Mouse (Mus musculus) kidney, adult 8-10 months (tissue): ENCODE results near the gene L3mbtl4.

Source experiments
- DNase-seq, 2 experiments: peaks; one replicate each; pipeline ENCODE4 v3.0.0; 2022

The L3mbtl4 gene

GRCm38 (mm10) chr17:68273527-68273926, at the start of gene L3mbtl4:
TSS of gene L3mbtl4 (plus strand) at chr17:68273797.
- peak in 1 of 2 experiments; percentile 2 for DNase-seq

DNA sequence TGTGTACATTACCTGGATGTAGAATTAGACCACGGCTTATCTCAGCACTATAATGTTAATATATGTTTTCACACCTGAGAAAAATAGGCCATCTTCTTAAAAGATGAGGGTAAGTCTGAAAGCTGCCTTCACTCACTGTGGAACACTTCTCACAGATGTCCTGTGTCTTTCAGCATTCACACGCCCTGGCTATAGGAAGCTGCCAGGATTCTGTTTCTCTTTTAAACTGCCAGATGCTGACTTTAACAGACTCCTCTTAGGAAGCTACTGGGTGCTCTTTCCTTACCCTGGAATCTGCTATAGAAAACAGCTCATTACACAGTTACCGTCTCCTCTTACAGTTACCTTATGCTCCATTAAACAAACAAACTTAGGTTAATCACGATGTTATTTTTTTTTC, 43.1 kb upstream of the L3mbtl4 start:
- no peak for DNase-seq

DNA sequence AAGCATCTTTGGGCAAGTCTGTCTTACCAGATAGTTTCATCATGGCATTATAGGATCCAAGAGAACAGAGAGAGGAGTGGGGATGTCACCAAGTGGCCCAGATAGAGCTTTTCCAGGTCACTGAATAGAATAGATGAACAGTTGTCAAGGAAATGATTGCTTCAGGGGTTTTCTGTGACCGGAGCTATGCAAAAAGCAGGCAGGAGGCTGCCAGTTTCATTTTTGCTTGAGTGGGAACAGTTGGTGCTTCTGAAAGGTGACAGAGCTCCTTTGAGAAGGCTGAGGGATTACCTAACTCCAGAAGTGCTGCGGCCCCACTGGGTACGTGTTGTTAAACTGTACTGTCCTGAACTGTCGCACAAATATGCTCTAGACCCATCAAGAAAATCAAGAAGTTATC, 38.2 kb upstream of the L3mbtl4 start:
- no peak for DNase-seq

DNA sequence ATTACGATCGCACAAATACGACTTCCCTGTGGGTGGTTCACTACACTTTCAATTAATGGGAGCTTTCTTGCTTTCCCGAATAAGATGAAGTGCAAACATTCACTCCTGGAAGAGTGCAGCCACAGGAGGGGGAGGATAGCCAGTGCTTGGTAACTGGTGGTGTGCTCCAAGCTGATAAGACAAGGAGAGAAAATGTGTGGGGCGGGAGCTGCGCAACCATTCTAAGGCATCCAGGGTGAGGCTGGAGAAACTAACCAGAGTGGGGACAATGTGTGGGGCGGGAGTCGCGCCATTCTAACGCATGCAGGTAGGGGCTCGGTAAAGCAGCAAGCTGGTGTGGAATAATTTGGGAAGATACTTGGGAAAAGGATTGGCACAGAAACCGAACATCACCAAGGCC, 36.6 kb upstream of the L3mbtl4 start:
- DNase-seq: no peak

- DNase-seq: no peak
Measured at GRCm38 (mm10) chr17:68240171-68240570, 33.4 kb upstream of the L3mbtl4 start.

DNA sequence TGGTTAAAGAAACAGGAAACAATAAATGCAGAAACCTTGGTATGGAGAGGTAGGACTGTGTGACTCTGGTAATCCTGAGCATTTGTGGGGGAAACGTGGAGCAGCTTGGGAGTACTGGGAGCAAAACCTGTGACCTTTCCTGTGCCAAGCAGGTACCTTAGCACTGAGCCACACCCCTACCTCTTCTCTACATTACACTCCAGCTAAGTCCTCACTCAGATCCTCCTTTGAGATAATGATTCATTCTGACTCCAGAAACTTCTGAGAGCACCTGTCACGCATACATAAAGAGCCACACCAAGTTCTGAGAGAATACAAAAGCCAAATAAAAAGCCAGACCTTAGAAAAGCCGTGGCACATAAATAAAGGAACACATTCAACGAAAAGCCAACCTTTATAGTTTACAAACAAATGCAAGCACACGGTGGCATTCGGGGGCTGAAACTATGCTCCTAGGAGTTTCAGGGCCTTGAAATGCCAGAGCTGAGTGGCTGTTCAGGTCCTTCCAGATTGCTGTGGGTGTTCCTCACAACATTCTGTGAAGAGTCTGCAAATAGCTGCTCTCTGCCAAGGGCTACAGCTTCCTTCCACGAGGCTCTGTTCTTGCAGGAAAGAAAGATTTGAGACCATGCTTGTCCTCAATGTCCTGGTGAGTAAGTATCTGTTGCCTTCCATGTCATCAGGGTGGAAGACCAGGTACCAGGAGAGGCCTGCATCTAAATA, 8.6 kb upstream of the L3mbtl4 start:
- no peak for DNase-seq

DNA sequence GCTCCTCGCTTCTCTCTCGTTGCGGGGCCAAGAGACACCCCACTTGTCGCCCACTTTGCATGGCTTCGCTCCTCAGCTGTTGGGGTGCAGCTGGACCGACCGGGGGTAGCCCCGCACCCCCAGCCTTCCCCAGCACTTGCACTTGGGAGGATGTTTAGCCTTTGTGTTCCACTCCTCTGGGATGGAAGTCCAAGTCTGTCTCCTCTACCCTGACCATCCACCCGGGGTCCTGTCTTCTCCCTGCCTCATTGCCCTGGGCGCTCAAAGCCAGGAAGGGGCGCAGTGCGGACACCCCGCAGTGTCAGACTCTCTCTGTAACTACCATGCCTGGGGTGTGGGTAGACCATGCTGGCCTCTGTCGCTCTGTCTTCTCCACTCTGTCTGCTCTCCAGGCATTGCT, 357 bp downstream of the L3mbtl4 start:
- DNase-seq: no peak

- no peak for DNase-seq
Measured at GRCm38 (mm10) chr17:68275138-68275537, 1.5 kb downstream of the L3mbtl4 start.

DNA sequence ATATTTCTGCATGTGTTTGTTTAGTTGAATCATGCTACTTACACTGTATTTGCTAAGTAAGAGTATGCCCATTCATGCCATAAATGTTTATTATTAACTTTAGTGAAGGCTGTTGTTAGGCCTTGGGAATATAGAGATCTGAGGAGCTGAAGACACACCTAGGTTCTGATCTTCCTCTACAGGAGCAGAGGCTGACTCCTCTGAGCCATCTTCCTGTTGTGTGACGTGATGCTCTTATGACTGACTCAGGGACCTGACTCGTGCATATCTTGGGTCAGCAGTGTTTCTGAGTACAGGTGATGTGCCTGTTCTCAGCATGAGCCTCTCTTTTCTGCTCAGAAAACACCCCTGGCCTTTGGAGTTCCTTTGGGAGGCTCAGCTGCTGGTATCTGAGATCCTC, 7.3 kb downstream of the L3mbtl4 start:
- no peak for DNase-seq

- DNase-seq: peak; percentile 2 to 13
Measured at GRCm38 (mm10) chr17:68285119-68285782, 11.7 kb downstream of the L3mbtl4 start.

DNA sequence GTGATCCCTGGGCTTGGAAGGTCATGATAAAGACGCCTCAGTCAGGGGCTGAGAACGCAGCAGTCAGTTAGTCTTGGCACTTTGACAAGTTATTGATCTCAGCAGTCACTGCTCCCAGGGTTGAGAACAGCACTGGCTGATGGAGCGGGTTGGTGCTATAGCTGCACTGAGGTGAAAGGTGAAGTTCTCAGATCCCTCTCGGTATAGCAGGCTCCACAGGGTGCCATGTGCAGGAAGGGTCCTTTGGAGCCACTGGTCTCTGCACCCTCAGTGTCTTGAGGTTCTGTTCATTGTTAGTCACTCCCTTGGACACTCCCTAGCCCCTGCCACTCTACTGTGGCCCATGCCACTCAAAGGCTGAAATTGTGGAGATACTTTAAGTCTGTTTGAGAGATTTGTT, 14.5 kb downstream of the L3mbtl4 start:
- DNase-seq: no peak

GRCm38 (mm10) chr17:68288699-68289098, 15.1 kb downstream of the L3mbtl4 start:
- peak; percentile 22 to 50 for DNase-seq

GRCm38 (mm10) chr17:68291713-68292364, 18.2 kb downstream of the L3mbtl4 start:
- DNase-seq: no peak

DNA sequence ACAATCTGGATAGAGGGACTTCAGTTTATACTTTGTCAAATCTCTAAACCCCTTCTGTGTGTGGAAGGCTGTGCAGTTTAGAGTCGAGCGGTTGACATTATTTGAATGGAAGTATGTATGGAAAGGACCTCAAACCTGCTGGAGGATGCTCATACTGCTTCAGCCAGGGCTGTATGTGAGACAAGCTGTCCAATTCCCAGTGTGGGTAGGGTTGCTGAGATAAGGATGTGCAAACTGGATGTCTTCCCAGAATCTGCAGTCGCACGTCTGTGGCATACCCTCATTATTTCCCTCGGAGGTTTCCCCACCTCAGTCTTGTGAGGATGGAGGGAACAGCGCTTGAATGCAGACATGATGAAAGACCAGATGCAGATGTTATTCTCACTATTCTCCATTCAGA, 34.8 kb downstream of the L3mbtl4 start:
- DNase-seq: no peak

GRCm38 (mm10) chr17:68312286-68312927, 38.8 kb downstream of the L3mbtl4 start:
- DNase-seq: no peak

DNA sequence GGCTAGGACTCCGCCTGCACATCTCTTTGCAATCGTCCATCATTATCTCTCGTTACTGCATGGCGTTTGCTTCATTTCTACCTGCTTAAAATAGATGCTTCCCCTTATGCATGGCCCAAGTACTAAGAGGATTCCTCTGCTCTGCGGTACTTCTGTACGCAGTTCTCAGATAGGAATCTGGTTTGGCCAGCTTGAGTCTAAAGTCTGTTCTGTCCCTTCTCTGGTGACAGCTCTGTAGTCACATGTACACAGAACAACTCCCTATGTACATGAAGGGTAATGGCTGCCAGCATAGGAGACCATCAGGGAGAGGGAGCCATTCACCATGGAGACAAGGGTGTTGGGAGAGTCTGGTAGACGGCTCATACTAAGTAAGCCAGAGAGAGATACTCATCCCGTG, 47.3 kb downstream of the L3mbtl4 start:
- DNase-seq: no peak

DNA sequence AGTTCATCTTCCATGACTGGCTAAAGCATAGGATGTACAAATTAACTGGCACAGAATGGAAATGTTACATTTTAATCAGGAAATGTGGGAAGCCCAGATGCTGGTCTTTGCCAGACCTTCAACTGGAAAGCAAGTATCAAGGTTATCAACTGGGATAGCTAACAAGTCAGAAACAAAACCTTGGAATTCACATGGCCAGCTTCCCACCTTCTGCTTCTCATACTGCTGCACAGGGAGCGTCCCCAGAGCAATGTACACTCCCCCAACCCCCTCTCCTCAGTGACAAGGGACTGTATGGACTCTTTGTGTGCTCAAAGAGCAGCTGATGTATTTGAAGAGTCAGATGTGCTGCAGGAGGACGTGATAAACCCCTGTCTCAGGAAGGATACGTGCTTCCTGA, 49.0 kb downstream of the L3mbtl4 start:
- DNase-seq: no peak

DNA sequence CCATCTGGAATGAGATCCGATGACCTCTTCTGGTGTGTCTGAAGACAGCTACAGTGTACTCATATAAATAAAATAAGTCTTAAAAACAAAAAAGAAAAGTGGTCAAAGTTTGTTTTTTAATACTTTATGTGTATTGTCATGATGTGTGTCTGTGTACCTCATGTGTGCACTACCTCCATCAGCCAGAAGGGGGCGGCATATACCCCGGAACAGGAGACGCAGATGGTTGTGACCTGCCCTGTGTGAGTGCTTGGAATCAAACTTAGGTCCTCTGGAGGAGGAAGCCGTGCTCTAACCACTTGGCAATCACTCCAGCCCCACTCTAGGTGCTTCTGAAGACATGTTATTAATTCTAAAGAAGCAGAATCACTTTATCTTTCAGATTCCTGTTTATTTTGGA, 58.6 kb downstream of the L3mbtl4 start:
- DNase-seq: no peak

GRCm38 (mm10) chr17:68333382-68333781, 59.8 kb downstream of the L3mbtl4 start:
- no peak for DNase-seq

GRCm38 (mm10) chr17:68338917-68339553, 65.4 kb downstream of the L3mbtl4 start:
- no peak for DNase-seq

GRCm38 (mm10) chr17:68357687-68358086, 84.1 kb downstream of the L3mbtl4 start:
- DNase-seq: no peak

DNA sequence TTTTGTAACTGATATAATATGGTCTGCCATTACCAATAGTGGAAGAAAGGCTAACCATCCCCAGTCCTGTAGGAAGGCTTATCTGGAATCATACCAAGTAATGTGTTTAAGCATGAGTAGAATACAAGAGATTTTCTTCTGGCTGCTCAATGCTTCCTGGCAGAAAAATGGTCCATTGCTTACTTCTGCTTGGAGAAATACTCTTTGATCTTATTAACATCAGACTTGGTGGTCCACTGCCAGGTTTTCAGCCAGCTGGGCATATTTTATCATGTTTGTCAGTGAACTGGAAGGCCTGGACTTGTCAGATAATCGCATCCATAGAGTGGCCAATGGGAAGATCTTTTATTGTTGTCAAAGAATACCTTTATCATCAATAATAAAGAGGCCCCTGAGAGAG, 97.5 kb downstream of the L3mbtl4 start:
- DNase-seq: no peak

DNA sequence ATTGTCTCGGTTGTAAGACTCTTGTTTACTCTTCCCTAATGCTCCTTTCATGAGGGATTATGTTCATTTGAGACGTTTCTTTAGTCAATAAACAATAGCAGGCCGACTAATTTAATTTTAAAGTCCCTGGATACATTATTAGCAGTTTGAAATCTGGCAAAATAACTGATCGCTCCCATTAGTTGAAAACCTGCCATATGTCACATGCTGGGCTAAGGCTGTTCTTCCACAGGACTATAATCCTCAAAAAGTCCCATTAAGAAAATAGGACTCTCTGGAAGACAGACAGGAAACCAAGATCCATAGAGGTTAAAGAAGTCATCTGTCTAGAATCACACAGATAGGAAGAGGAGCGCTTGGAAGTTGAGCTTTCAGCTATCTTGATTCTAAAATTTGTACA, 114.9 kb downstream of the L3mbtl4 start:
- no peak for DNase-seq
